Mouse (Mus musculus) erythroblast, embryonic 14.5 days (primary cell): ENCODE measurements around the gene Unkl.

Source experiments
- GATA1 ChIP-seq: IDR thresholded peaks from 2 replicates; pipeline ENCODE4 v1.6.1; 2012; ENCODE audit warnings: low read length, inconsistent platforms, mixed read lengths
- TAL1 ChIP-seq: IDR thresholded peaks from 3 replicates; pipeline ENCODE4 v1.6.1; 2012; ENCODE audit warnings: low read length, inconsistent platforms, mixed read lengths

GRCm38 (mm10) chr17:25221821-25222503 is 33.8 kb downstream of the Unkl start:
- no peak for TF ChIP-seq GATA1
- TF ChIP-seq TAL1: no peak
